Mouse (Mus musculus) adrenal gland, adult 2 months (tissue): ENCODE results near the gene Gas7. TPM values are rescaled to one million over a fixed set of nuclear protein-coding genes. Genes with fewer than 3 reads are reported as not detected.

ENCODE experiments used
- DNase-seq: peaks from one replicate; pipeline ENCODE4 v3.0.0; 2021
- polyA plus RNA-seq: library from polyadenylated mRNA; depleted of rRNA; stranded (reverse); fragments of >200 nt; gene quantifications from 2 replicates; pipeline ENCODE4 v1.2.3, GENCODE M21; 2012; rRNA removed
- total RNA-seq, 2 experiments: library from RNA; stranded (reverse); gene quantifications; 2 replicates each; pipeline ENCODE4 v1.2.3; 2021

Gene Gas7
- total and polyA plus RNA-seq, 3 experiments, result 6.9 to 78.4 (median 33.2) TPM

DNA sequence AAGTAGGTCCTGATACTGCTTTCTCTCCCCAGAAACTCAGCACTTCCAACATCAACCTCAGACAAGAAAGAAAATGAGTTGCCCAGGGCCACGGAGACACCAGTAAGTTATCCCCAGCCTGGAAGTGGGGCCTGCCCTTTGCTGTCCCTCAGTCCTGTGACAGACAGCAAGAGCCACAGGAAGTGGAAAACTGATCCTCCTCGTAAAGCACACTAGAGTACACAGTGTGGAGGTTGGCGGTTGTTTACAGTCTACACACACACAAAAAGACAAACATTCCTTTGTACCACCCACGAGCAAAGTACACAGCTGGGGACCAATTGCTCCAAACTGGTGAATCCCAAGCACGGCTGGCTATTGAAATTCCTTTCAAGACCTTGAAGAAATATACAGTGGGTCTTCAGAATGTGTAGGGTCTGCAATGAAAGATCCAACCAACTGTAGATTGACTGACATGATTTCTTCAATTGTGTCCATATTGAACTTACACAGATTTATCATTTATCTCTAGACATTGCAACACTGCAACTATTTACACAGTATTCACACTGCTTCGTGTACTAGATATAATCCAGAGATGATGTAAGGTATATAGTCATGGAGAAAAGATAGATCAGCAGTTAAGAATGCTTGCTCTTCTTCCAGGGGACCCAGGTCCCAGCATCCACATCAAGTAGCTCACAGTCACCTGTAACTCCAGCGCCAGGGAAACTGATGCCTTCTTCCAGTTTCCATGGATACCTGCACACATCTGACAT is 267.3 kb downstream of the Gas7 start:
- no peak for DNase-seq

DNA sequence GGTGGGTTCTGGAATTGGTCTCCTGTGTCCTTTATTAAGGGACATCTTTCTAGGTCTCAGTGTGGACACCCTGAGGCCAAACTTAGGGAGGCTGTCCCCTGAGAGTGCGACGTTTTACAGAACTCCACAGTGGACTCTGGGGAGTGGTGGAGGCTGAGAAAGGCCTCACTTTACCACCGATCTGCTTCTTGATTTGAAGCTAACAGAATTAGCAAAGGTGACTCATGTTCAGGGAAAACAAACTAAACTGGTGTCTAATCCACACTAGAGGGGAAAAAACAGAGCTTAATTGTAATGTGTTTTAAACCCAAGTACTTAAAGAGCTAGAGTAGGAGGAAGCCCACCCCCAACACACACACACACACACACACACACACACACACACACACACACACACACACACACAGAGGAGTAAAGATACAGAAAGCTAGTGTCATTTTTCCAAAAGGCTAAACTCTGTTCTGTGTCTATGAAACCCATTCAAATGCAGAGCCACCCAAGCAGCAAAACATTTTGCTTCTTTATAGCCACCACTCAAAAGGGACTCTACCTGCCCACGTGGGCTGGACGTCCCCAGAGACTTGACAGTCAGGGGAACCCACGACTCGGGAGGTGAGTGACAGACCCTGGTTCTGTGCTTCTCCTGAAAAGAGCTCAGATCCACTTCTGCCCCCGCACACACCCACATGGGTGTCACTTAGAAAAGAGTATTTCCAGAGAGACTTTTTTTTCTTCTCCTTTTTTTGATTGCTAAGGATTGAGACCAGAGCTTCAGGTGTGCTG is 268.2 kb downstream of the Gas7 start:
- no peak for DNase-seq

DNA sequence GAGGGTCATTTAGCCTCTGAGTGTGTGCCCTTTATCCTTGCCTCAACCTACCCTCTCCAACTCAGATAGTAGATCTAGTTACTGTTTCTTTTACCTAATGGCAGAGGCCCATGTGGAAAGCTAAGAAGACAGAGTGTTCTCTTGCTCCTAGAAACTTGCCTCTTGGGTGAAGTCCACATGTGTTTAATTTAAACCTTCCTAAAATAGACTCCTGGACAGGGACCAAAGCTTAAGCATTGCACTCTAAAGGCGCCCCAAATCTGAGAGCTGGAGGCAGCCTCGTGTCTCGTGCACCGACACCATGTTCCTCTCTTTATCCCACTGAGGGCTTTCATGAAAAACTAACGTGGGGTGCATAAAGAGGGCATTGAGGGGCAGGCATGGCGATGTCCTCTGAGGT is 271.9 kb downstream of the Gas7 start:
- DNase-seq, result no peak

- DNase-seq, result no peak
Observed at GRCm38 (mm10) chr11:67728726-67729125, 273.5 kb downstream of the Gas7 start.

- DNase-seq, result no peak
Observed at GRCm38 (mm10) chr11:67731056-67731455, 275.8 kb downstream of the Gas7 start.

DNA sequence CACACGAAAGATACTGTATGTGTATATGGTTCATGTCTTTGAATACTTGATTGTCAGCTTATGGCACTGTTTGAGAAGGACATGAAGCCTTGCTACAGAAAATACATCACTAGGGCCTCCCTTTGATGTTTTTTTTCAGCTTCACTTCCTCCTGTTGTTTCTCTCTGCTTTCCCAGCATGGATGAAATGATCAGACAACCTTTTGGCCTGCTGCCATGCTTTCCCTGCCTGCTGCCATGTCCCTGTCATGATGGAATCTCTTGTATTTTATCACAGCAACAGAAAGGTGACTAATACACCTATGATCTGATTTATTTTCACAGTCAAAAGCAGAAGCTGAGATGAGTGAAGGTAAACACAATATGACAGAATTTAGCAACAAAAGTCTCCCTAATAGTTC is 278.5 kb downstream of the Gas7 start:
- DNase-seq, result no peak

- DNase-seq, result no peak
Observed at GRCm38 (mm10) chr11:67734597-67734996, 279.4 kb downstream of the Gas7 start.

DNA sequence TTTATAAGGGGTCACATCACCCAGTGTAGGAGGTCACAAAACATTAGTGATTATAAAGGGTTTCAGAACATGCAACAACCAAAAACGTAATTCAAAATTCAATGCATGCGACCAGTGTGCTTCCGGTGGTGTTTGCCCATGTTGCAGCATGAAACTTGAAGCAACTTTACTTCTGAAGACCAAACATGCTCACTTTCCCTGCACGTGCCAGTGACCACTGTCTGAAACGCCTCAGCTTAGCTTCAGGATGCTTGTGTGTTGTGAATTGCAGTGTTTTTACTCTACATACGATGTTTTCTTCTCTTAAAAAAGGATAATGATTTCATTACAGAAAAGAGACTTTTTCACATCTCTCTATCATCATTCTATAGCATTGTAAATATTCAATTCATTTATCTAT is 283.1 kb downstream of the Gas7 start:
- no peak for DNase-seq

Other genes starting within 250 kb of the Gas7 start
- not detected for gene Myh4, start 217.4 kb upstream of the Gas7 start, total RNA-seq
- gene Myh4, start 217.4 kb upstream of the Gas7 start, polyA plus RNA-seq, result not detected in 2 replicates
- not detected for gene Myh8, start 178.3 kb upstream of the Gas7 start, total RNA-seq
- gene Myh8, start 178.3 kb upstream of the Gas7 start, polyA plus RNA-seq, result not detected in 2 replicates
- gene Myh13, start 133.8 kb upstream of the Gas7 start, total RNA-seq, result not detected
- gene Myh13, start 133.8 kb upstream of the Gas7 start, polyA plus RNA-seq, result not detected in 2 replicates
- under 1 TPM in 1 of 2 experiments, not detected in 1; 0.29 TPM for gene Rcvrn, start 239.9 kb downstream of the Gas7 start, total RNA-seq
- gene Rcvrn, start 239.9 kb downstream of the Gas7 start, polyA plus RNA-seq, result not detected in 2 replicates